Mouse (Mus musculus): ENCODE data around the gene Vmn1r170.

Vmn1r170 gene

DNA sequence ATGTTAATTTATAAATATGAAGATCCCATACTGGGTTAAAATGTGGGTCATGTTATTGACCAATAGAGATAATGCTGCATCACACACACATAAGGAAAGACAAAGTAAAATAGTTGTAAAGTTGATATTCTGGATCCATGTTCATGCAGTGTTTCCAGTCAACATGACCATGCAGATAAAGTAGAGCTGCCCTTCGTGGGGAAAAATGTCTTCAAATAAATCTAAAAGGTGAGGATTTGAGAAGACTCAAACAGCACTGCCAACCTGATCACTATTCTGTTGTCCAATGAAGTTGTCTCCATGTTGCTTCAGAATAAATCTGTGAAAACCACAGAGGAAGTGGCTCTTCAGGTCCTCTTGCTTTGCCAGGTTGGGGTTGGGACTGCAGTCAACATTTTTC, at the start of gene Vmn1r170:
Gene Vmn1r170 (plus strand): TSS at position 301 of the 400 bp plus-strand sequence.
- WGBS: 27% methylated on average over 1 of the region's 1 CpGs

DNA sequence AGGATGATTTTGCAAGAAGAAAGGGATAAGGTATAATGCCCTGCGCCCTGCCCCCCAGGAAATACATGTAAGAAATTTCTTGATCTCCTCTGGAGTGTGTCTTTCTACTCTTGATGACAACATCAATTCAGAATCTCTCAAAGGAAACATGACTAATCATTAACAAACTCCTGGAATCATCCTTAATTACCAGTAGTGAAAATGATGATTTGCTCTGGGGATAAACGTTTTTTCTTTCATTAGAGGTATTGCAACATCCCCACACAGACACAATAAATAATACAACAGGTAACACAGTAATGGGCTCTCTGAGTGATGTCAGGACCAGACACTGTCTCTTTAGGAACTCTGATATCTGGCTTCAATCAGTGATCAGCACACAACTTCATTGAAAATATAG, 30.7 kb upstream of the Vmn1r170 start, which contains the start of gene Vmn1r169:
Gene Vmn1r169 (plus strand): TSS at position 301 of the 400 bp plus-strand sequence.
- 85% methylated on average over 1 of the region's 2 CpGs for WGBS

DNA sequence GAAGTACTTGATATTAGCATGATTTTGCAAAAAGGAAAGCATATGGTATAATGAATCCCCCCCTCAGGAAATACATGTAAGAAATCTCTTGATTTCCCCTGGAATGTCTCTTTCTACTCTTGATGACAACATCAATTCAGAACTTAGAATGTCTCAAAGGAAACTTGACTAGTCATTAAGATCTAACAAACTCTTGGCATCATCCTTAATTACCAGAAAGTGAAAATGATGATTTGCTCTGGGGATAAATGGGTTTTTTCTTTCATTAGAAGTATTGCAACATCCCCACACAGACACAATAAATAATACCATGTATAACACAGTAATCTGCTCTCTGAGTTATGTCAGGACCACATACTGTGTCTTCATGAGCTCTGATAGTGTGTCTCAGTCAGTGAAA, 24.4 kb downstream of the Vmn1r170 start, which contains the start of gene Vmn1r171:
Gene Vmn1r171 (plus strand): TSS at position 301 of the 400 bp plus-strand sequence.

